Mouse (Mus musculus): ENCODE data around the gene Arpp21. TPM values are rescaled to one million over a fixed set of nuclear protein-coding genes. Genes with fewer than 3 reads are reported as not detected.

Gene Arpp21
- polyA plus RNA-seq, 1 experiment = 5.9 TPM

DNA sequence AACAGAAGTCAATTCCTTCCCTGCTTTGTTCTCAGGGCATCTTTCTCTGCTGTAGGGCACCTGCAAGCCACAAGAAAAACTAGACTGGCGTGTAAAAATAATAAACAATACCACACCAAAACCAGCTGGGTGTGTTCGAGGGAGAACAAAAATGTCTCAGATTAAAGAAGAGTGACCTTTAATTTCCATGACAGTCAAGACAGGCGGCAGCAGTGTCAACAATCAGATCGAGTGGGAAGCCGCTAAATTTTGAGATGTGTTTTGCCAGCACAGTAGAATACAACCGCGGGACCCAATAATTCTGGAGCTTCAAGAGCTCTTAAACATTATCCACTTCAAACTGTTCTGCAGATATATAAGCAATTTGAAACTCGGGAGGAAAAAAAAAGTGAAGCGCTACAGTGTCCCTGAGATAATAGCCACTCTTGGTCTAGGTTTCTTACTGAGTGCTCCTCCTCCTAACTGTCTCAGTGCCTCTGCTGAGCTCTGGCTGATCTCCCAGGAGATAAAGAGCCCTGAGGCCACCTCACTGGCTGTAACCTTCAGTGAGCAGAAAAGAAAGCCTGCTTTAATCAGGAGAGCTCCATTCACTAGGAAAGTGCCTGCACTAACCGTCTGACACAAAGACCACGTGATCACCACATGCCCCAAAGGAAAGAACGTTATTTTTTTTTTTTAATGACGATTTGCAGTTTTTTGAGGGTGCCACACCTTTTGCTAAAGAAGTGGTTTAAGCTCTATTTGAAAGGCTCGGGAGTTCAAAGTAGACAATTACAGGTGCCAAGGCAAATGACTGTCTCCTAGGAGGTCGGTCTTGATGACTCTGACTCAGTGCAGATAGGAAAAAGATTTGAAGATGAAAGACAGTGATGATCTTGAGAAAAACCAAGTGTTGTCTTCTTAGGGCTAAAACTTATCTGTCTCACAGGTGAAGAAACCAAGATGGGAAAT, 61.1 kb downstream of the Arpp21 start:
- TF ChIP-seq POLR2A (IDR thresholded peaks at IDR 0.05; ENCODE audit: borderline replicate concordance, control insufficient read depth, low read depth, low read length) (no peak), CTCF (IDR thresholded peaks at IDR 0.05; ENCODE audit: control insufficient read depth, insufficient read depth, low read length) (no peak)
- no peak overlapping the region for H3K27ac ChIP-seq (ENCODE audit: control insufficient read depth, insufficient read depth, low read depth, low read length, poor library complexity)
- no peaks in the 10 kb centered on the region; the same call in 1 of the 2 replicates for H3K4me1 ChIP-seq (ENCODE audit: control insufficient read depth, insufficient read depth, low read length)
- no peak overlapping the region for H3K4me3 ChIP-seq (replicated peaks; ENCODE audit: control insufficient read depth, low read depth, low read length)
- 28% methylated on average over 15 of the region's 15 CpGs for WGBS

- TF ChIP-seq CTCF (IDR thresholded peaks at IDR 0.05; ENCODE audit: control insufficient read depth, insufficient read depth, low read length) = no peak
- no peak for TF ChIP-seq POLR2A (IDR thresholded peaks at IDR 0.05; ENCODE audit: borderline replicate concordance, control insufficient read depth, low read depth, low read length)
- no peak overlapping the region for H3K27ac ChIP-seq (ENCODE audit: control insufficient read depth, insufficient read depth, low read depth, low read length, poor library complexity)
- WGBS = 71% methylated on average over 5 of the region's 5 CpGs
- no peaks in the 10 kb centered on the region; the same call in 1 of the 2 replicates for H3K4me1 ChIP-seq (ENCODE audit: control insufficient read depth, insufficient read depth, low read length)
- no peak overlapping the region for H3K4me3 ChIP-seq (replicated peaks; ENCODE audit: control insufficient read depth, low read depth, low read length)
Measured at GRCm38 (mm10) chr9:112173778-112174177, 62.0 kb downstream of the Arpp21 start.

- WGBS = 47% methylated on average over 4 of the region's 4 CpGs
Measured at GRCm38 (mm10) chr9:112164677-112165076, 71.1 kb downstream of the Arpp21 start.

GRCm38 (mm10) chr9:112160981-112161380, 74.8 kb downstream of the Arpp21 start:
- H3K4me3 ChIP-seq (replicated peaks; ENCODE audit: control insufficient read depth, low read depth, low read length) = no peak overlapping the region
- H3K4me1 ChIP-seq (ENCODE audit: control insufficient read depth, insufficient read depth, low read length) = no peaks in the 10 kb centered on the region
- 87% methylated on average over 2 of the region's 2 CpGs for WGBS
- H3K27ac ChIP-seq (ENCODE audit: control insufficient read depth, insufficient read depth, low read depth, low read length, poor library complexity) = no peak overlapping the region
- TF ChIP-seq CTCF (IDR thresholded peaks at IDR 0.05; ENCODE audit: control insufficient read depth, insufficient read depth, low read length) (no peak), POLR2A (IDR thresholded peaks at IDR 0.05; ENCODE audit: borderline replicate concordance, control insufficient read depth, low read depth, low read length) (no peak)

More at GRCm38 (mm10) chr9:112164677-112165076, 71.1 kb downstream of the Arpp21 start:
- TF ChIP-seq POLR2A (IDR thresholded peaks at IDR 0.05; ENCODE audit: borderline replicate concordance, control insufficient read depth, low read depth, low read length) = no peak
- TF ChIP-seq CTCF (IDR thresholded peaks at IDR 0.05; ENCODE audit: control insufficient read depth, insufficient read depth, low read length) = no peak
- Histone ChIP-seq H3K4me3 (replicated peaks; ENCODE audit: control insufficient read depth, low read depth, low read length) (no peak overlapping the region), H3K4me1 (ENCODE audit: control insufficient read depth, insufficient read depth, low read length) (no peaks in the 10 kb centered on the region), H3K27ac (ENCODE audit: control insufficient read depth, insufficient read depth, low read depth, low read length, poor library complexity) (no peak overlapping the region)

GRCm38 (mm10) chr9:112153972-112154371, 81.8 kb downstream of the Arpp21 start:
- TF ChIP-seq POLR2A (IDR thresholded peaks at IDR 0.05; ENCODE audit: borderline replicate concordance, control insufficient read depth, low read depth, low read length) = no peak
- no peak for TF ChIP-seq CTCF (IDR thresholded peaks at IDR 0.05; ENCODE audit: control insufficient read depth, insufficient read depth, low read length)
- 29% methylated on average over 5 of the region's 5 CpGs for WGBS

DNA sequence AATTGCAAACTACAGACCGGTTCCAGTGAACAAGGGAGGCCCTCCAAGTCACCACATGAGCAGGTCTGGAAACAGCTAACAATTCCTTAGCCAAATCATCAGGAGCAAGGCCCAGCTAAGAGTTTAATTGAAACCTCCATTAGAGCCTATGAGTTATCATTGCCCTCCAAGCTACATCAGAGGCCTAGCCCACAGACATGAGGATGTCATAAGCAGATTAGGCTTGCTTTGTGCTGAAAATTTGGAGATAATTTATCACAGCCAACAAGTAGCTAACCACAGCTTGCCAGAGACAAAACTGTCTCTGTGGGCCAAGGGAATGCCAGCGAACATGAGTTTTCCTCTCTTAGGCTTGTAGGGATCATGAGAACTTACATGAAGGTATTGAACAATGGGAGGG, 83.0 kb downstream of the Arpp21 start:
- H3K4me3 ChIP-seq (replicated peaks; ENCODE audit: control insufficient read depth, low read depth, low read length) = no peak overlapping the region
- WGBS = 76% methylated on average over 2 of the region's 2 CpGs
- H3K4me1 ChIP-seq (ENCODE audit: control insufficient read depth, insufficient read depth, low read length) = no peaks in the 10 kb centered on the region
- H3K27ac ChIP-seq (ENCODE audit: control insufficient read depth, insufficient read depth, low read depth, low read length, poor library complexity) = no peak overlapping the region
- TF ChIP-seq POLR2A (IDR thresholded peaks at IDR 0.05; ENCODE audit: borderline replicate concordance, control insufficient read depth, low read depth, low read length) = no peak
- no peak for TF ChIP-seq CTCF (IDR thresholded peaks at IDR 0.05; ENCODE audit: control insufficient read depth, insufficient read depth, low read length)

More at GRCm38 (mm10) chr9:112153972-112154371, 81.8 kb downstream of the Arpp21 start:
- Histone ChIP-seq H3K27ac (ENCODE audit: control insufficient read depth, insufficient read depth, low read depth, low read length, poor library complexity) (no peak overlapping the region), H3K4me3 (replicated peaks; ENCODE audit: control insufficient read depth, low read depth, low read length) (no peak overlapping the region), H3K4me1 (ENCODE audit: control insufficient read depth, insufficient read depth, low read length) (no peaks in the 10 kb centered on the region)

DNA sequence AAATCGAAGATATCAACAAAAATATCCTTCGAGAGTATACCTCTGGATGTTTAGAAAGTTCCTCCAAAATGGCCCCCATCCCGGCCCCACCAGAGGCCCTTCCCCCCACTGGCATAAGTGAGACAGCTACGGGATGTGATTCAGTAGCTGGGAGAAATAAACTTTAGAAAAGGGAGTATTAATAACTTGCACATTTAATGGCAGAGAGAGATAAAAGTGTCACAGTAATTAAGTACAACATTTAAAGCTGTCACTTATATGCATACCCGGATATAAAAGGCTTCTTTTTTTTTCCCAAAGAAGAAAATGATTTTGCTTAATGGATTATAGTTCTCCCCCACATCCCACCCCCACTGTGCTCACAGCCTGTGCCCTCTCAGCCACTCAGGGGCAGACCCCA, 84.6 kb downstream of the Arpp21 start:
- Histone ChIP-seq H3K4me1 (ENCODE audit: control insufficient read depth, insufficient read depth, low read length) (no peaks in the 10 kb centered on the region), H3K4me3 (replicated peaks; ENCODE audit: control insufficient read depth, low read depth, low read length) (no peak overlapping the region), H3K27ac (ENCODE audit: control insufficient read depth, insufficient read depth, low read depth, low read length, poor library complexity) (no peak overlapping the region)
- TF ChIP-seq POLR2A (IDR thresholded peaks at IDR 0.05; ENCODE audit: borderline replicate concordance, control insufficient read depth, low read depth, low read length) = no peak
- TF ChIP-seq CTCF (IDR thresholded peaks at IDR 0.05; ENCODE audit: control insufficient read depth, insufficient read depth, low read length) = no peak
- WGBS = 73% methylated on average over 5 of the region's 5 CpGs

- no peak overlapping the region for H3K4me3 ChIP-seq (replicated peaks; ENCODE audit: control insufficient read depth, low read depth, low read length)
- TF ChIP-seq POLR2A (IDR thresholded peaks at IDR 0.05; ENCODE audit: borderline replicate concordance, control insufficient read depth, low read depth, low read length) (no peak), CTCF (IDR thresholded peaks at IDR 0.05; ENCODE audit: control insufficient read depth, insufficient read depth, low read length) (no peak)
- WGBS = 32% methylated on average over 8 of the region's 8 CpGs
- no peaks in the 10 kb centered on the region; the same call in 1 of the 2 replicates for H3K4me1 ChIP-seq (ENCODE audit: control insufficient read depth, insufficient read depth, low read length)
- no peak overlapping the region for H3K27ac ChIP-seq (ENCODE audit: control insufficient read depth, insufficient read depth, low read depth, low read length, poor library complexity)
Measured at GRCm38 (mm10) chr9:112140658-112141057, 95.1 kb downstream of the Arpp21 start.
